Mouse (Mus musculus): ENCODE results near the gene Klf1. TPM values are rescaled to one million over a fixed set of nuclear protein-coding genes. Genes with fewer than 3 reads are reported as not detected.
"Not testable (repeated sequence)": the region's sequence is repeated elsewhere in the genome, so short reads cannot be mapped to it uniquely, and the experiment has no call there.

Klf1 gene
- polyA plus RNA-seq, 1 experiment from 2014 or later: 54.3 TPM

- H3K27me3 ChIP-seq (ENCODE audit: insufficient read depth, poor library complexity, severe bottlenecking): no peaks in the 10 kb centered on the region
- H3K27ac ChIP-seq: peak overlapping the region; percentile 86
- H3K36me3 ChIP-seq: peaks cover 28% of the 10 kb centered on the region
- no peaks in the 10 kb centered on the region for H3K9me3 ChIP-seq
- no peak for DNase-seq (ENCODE audit: low spot score)
- H3K4me1 ChIP-seq: peaks cover 11% of the 10 kb centered on the region
- WGBS: 11% methylated on average over 31 of the region's 31 CpGs
- H3K4me3 ChIP-seq: peak overlapping the region; percentile 85
Measured at GRCm38 (mm10) chr8:84892993-84893708, 8.6 kb upstream of the Klf1 start.

- peaks cover 22% of the 10 kb centered on the region for H3K36me3 ChIP-seq
Measured at GRCm38 (mm10) chr8:84893709-84894134, 8.0 kb upstream of the Klf1 start, which contains the start of gene Gcdh. Gene Gcdh, minus strand, starts transcription at chr8:84893921.

GRCm38 (mm10) chr8:84895963-84896362, 5.8 kb upstream of the Klf1 start:
- WGBS: 82% methylated on average over 5 of the region's 5 CpGs
- H3K4me1 ChIP-seq: peaks cover 11% of the 10 kb centered on the region
- no peak overlapping the region for H3K27ac ChIP-seq
- no peak for DNase-seq (ENCODE audit: low spot score)
- H3K9me3 ChIP-seq: no peaks in the 10 kb centered on the region
- no peak overlapping the region for H3K4me3 ChIP-seq
- peaks cover 11% of the 10 kb centered on the region; the same call in 1 of the 2 replicates for H3K27me3 ChIP-seq (ENCODE audit: insufficient read depth, poor library complexity, severe bottlenecking)
- H3K36me3 ChIP-seq: peaks cover 7% of the 10 kb centered on the region

More at GRCm38 (mm10) chr8:84893709-84894134, 8.0 kb upstream of the Klf1 start, which contains the start of gene Gcdh:
- Histone ChIP-seq H3K4me3 (peak within 1 kb of the TSS; percentile 85), H3K27ac (peak within 1 kb of the TSS; percentile 86), H3K4me1 (peaks cover 11% of the 10 kb centered on the region), H3K27me3 (ENCODE audit: insufficient read depth, poor library complexity, severe bottlenecking) (no peaks in the 10 kb centered on the region), H3K9me3 (no peaks in the 10 kb centered on the region)
- 0% methylated on average over 11 of the region's 11 CpGs for WGBS
- peak; percentile 99 for DNase-seq (ENCODE audit: low spot score)

- Histone ChIP-seq H3K27ac (peak overlapping the region; percentile 31; the same call in 1 of the 2 replicates), H3K9me3 (no peaks in the 10 kb centered on the region), H3K4me1 (peaks cover 11% of the 10 kb centered on the region), H3K4me3 (no peak overlapping the region), H3K27me3 (ENCODE audit: insufficient read depth, poor library complexity, severe bottlenecking) (peaks cover 34% of the 10 kb centered on the region), H3K36me3 (no peaks in the 10 kb centered on the region)
- peak; percentile 92 for DNase-seq (ENCODE audit: low spot score)
- 16% methylated on average over 4 of the region's 4 CpGs for WGBS
Measured at GRCm38 (mm10) chr8:84901071-84901470, 657 bp upstream of the Klf1 start.

- Histone ChIP-seq H3K36me3 (no peaks in the 10 kb centered on the region), H3K27ac (peak overlapping the region; percentile 91), H3K9me3 (no peaks in the 10 kb centered on the region), H3K4me3 (peak overlapping the region; percentile 82), H3K27me3 (ENCODE audit: insufficient read depth, poor library complexity, severe bottlenecking) (peaks cover 34% of the 10 kb centered on the region), H3K4me1 (peaks cover 11% of the 10 kb centered on the region)
- DNase-seq (ENCODE audit: low spot score): no peak
- WGBS: 4% methylated on average over 24 of the region's 24 CpGs
Measured at GRCm38 (mm10) chr8:84902367-84902919, 715 bp downstream of the Klf1 start.

GRCm38 (mm10) chr8:84902920-84903661, 1.4 kb downstream of the Klf1 start:
- peak overlapping the region; percentile 91 for H3K27ac ChIP-seq
- H3K36me3 ChIP-seq: no peaks in the 10 kb centered on the region
- DNase-seq (ENCODE audit: low spot score): peak; percentile 95
- peaks cover 34% of the 10 kb centered on the region for H3K27me3 ChIP-seq (ENCODE audit: insufficient read depth, poor library complexity, severe bottlenecking)
- WGBS: under 1% methylated on average over 68 of the region's 68 CpGs
- peak overlapping the region; percentile 82 for H3K4me3 ChIP-seq
- peaks cover 11% of the 10 kb centered on the region for H3K4me1 ChIP-seq
- no peaks in the 10 kb centered on the region for H3K9me3 ChIP-seq

- no peaks in the 10 kb centered on the region for H3K36me3 ChIP-seq
- no peaks in the 10 kb centered on the region for H3K9me3 ChIP-seq
- peaks cover 20% of the 10 kb centered on the region for H3K4me1 ChIP-seq
- peaks cover 42% of the 10 kb centered on the region for H3K27me3 ChIP-seq (ENCODE audit: insufficient read depth, poor library complexity, severe bottlenecking)
- no peak overlapping the region for H3K27ac ChIP-seq
- H3K4me3 ChIP-seq: no peak overlapping the region
- no peak for DNase-seq (ENCODE audit: low spot score)
- 88% methylated on average over 7 of the region's 7 CpGs for WGBS
Measured at GRCm38 (mm10) chr8:84904351-84904750, 2.6 kb downstream of the Klf1 start.

GRCm38 (mm10) chr8:84907037-84907436, 5.3 kb downstream of the Klf1 start:
- Histone ChIP-seq H3K4me3 (no peak overlapping the region), H3K27me3 (ENCODE audit: insufficient read depth, poor library complexity, severe bottlenecking) (peaks cover 47% of the 10 kb centered on the region), H3K36me3 (no peaks in the 10 kb centered on the region), H3K4me1 (peaks cover 20% of the 10 kb centered on the region), H3K27ac (no peak overlapping the region), H3K9me3 (no peaks in the 10 kb centered on the region)
- DNase-seq (ENCODE audit: low spot score): no peak
- WGBS: 90% methylated on average over 9 of the region's 9 CpGs

- WGBS: 76% methylated on average over 8 of the region's 8 CpGs
- no peak for DNase-seq (ENCODE audit: low spot score)
- H3K9me3 ChIP-seq: no peaks in the 10 kb centered on the region
- H3K4me1 ChIP-seq: peaks cover 22% of the 10 kb centered on the region
- H3K27me3 ChIP-seq (ENCODE audit: insufficient read depth, poor library complexity, severe bottlenecking): peaks cover 50% of the 10 kb centered on the region
- no peaks in the 10 kb centered on the region for H3K36me3 ChIP-seq
- no peak overlapping the region for H3K4me3 ChIP-seq
- H3K27ac ChIP-seq: no peak overlapping the region
Measured at GRCm38 (mm10) chr8:84907493-84907892, 5.8 kb downstream of the Klf1 start.

- H3K27me3 ChIP-seq (ENCODE audit: insufficient read depth, poor library complexity, severe bottlenecking): peaks cover 55% of the 10 kb centered on the region
- not testable (repeated sequence) for H3K36me3 ChIP-seq
Measured at GRCm38 (mm10) chr8:84907979-84908378, 6.3 kb downstream of the Klf1 start.

GRCm38 (mm10) chr8:84908421-84909161, 6.9 kb downstream of the Klf1 start, which contains the start of gene Dnase2a:
Gene Dnase2a, plus strand, starts transcription at chr8:84908560.
- Histone ChIP-seq H3K9me3 (no peaks in the 10 kb centered on the region), H3K27me3 (ENCODE audit: insufficient read depth, poor library complexity, severe bottlenecking) (peaks cover 61% of the 10 kb centered on the region), H3K4me3 (peak within 1 kb of the TSS; percentile 71), H3K27ac (peak within 1 kb of the TSS; percentile 76), H3K36me3 (no peaks in the 10 kb centered on the region), H3K4me1 (peaks cover 22% of the 10 kb centered on the region)
- under 1% methylated on average over 45 of the region's 45 CpGs for WGBS
- peak; percentile 98 for DNase-seq (ENCODE audit: low spot score)

More at GRCm38 (mm10) chr8:84907979-84908378, 6.3 kb downstream of the Klf1 start:
- WGBS: 26% methylated on average over 7 of the region's 7 CpGs
- Histone ChIP-seq H3K4me3 (peak overlapping the region; percentile 71), H3K4me1 (peaks cover 22% of the 10 kb centered on the region)
- not testable (repeated sequence) for H3K27ac ChIP-seq; H3K9me3 ChIP-seq; DNase-seq (ENCODE audit: low spot score)

GRCm38 (mm10) chr8:84909162-84909767, 7.5 kb downstream of the Klf1 start:
- Histone ChIP-seq H3K9me3 (no peaks in the 10 kb centered on the region), H3K27ac (peak overlapping the region; percentile 76; the same call in 1 of the 2 replicates), H3K4me3 (peak overlapping the region; percentile 71), H3K4me1 (peaks cover 24% of the 10 kb centered on the region), H3K36me3 (no peaks in the 10 kb centered on the region), H3K27me3 (ENCODE audit: insufficient read depth, poor library complexity, severe bottlenecking) (peaks cover 66% of the 10 kb centered on the region)
- DNase-seq (ENCODE audit: low spot score): no peak
- 42% methylated on average over 20 of the region's 20 CpGs for WGBS
